Mouse (Mus musculus): ENCODE results near the gene Foxq1.
A peak's percentile ranks its signal among the peaks of the same experiment; 100 is the strongest.

Gene Foxq1

GRCm38 (mm10) chr13:31555834-31556233 lies at the start of gene Foxq1:
TSS of gene Foxq1 (plus strand) at chr13:31556134.
- no peak for DNase-seq

- DNase-seq: no peak
These were observed 49.3 kb upstream of the Foxq1 start for GRCm38 (mm10) chr13:31506494-31507167.

DNA sequence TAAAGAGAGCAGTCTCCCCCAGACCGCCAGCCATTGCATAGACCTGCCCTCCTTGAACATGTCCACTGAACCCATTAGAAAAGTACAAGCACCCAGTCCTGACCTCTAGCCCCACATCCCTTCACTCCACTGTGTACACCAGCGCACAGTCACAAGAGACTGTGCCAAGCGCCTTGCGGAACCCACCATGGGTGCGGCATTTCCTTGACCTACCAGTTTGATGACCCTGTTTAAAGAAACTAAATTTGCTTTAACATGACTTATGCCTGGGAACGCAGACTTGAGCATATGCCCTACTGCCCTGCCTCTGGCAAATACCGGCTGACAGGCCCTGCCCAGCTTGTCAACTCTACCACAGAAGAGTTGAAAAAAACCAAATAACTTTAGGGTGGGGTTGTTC lies 40.7 kb upstream of the Foxq1 start:
- no peak for DNase-seq

- DNase-seq: peak; percentile 66
These were observed 37.5 kb upstream of the Foxq1 start for GRCm38 (mm10) chr13:31518411-31518886.

GRCm38 (mm10) chr13:31518971-31519370 lies 37.0 kb upstream of the Foxq1 start:
- DNase-seq: no peak

GRCm38 (mm10) chr13:31524976-31525375 lies 31.0 kb upstream of the Foxq1 start:
- DNase-seq: no peak

GRCm38 (mm10) chr13:31531186-31531585 lies 24.7 kb upstream of the Foxq1 start:
- DNase-seq: no peak

GRCm38 (mm10) chr13:31531651-31532061 lies 24.3 kb upstream of the Foxq1 start:
- DNase-seq: no peak

DNA sequence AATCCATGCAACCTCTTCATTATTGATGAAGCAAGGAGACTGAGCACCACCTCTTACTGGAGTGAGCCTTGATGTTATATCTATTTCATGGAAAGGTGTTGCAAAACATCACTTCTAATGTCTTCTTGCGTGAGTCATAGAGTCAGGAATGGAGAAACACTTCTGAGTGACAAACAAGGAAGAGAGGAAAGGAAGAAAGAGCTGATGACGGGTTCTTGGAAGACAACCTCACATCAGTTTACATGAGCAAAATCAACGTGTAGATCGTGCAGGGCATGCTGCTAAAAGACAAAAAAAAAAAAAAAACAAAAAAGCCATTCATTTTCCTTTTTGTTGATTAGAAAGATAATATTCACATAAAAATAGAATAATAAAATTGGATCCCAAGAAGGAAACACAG lies 21.2 kb upstream of the Foxq1 start:
- no peak for DNase-seq

DNA sequence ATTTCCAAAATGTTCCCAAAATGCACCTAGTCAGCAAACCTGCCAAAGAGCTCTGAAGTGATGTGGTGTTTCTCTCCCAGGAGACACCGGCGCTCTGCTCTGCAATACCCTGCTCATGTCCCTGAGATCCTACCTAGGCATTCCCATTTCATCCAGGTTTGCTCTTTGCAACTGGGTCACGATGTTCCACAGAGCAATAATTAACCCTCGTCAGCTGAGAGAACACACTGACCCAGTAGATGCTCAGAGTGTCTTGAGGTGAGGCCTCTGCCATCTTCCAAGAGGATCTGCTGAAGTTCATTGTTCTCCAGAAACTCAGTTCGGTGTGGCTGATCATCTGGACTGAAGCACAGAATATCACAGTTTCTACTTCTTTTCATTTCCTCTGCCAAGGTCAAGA lies 12.9 kb upstream of the Foxq1 start:
- no peak for DNase-seq

DNA sequence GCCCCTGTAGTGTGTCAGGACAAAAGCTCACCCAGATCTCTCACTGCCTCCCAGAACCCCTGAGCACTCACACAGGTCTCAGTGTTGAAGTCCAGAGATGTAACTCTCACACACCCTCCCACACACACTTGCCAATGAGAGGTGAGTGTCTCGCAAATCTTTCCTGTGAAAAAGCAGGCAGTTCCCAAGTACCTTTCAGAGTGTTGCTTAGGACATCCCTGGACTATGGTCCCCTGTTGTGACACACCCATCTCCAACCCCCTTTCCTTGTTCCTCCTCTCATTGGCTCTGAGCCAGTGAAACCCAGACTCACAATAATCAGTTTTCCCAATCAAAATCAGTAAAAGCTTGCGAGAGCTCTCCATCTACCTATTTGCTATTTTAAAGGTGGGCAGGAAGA lies 9.2 kb upstream of the Foxq1 start:
- no peak for DNase-seq

DNA sequence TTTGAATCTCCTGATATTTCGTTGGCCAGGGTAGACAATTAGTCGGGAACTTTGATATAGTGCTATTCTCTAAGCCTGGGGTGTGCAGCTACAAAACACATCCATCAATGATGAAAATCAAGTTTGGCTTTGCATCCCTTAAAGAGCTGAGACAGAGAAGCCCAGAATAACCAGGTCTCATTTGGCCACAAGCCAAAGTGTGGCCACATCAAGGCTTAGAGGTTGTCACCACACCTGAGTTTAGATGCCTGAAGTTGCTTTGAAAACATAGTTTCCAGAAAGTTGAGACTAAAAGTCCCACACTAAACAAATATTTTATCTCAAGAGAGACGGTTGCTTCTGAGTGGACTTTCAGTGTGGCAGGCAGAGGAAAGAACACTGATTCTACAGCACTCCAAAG lies 8.7 kb upstream of the Foxq1 start:
- peak; percentile 14 for DNase-seq

GRCm38 (mm10) chr13:31547610-31548009 lies 8.3 kb upstream of the Foxq1 start:
- peak; percentile 22 for DNase-seq

DNA sequence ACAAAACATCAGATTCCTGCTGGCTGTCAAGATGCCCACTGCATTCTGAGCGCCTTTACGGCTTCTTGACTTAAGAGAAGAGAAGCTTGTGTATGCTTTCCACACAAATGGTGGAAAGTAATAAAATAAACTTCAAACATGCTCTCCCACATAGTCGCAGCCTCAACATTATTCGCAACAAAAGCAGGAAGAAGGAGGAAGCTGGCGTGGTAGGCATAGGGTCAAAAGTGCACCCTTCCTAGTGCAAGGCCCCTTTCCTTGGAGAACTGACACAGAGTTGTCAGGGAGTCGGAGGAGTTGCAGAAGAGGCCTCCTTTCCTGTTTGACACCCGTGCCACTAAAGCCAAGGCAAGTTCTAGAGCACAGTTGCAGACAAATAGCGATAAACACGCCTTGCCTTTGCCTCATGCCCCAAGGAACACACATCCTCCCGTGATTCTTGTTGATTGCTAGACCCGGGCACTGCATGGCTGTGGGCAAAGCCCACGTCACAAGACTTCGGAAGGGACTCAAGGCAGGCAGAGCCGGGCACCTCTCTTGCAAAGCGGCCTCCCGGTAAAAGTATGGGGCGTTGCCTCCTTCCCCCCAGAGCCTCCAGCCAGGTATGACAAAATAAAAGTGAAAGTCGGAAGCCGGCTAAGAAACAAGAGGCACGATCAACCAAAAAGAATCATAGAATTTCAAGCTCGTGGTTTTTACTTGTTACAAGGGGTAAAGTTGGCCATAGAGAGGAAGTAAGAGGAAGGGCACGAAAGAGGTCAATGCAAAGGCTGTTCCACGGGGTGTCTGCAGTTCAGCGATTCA lies 1.2 kb downstream of the Foxq1 start:
- DNase-seq: no peak

DNA sequence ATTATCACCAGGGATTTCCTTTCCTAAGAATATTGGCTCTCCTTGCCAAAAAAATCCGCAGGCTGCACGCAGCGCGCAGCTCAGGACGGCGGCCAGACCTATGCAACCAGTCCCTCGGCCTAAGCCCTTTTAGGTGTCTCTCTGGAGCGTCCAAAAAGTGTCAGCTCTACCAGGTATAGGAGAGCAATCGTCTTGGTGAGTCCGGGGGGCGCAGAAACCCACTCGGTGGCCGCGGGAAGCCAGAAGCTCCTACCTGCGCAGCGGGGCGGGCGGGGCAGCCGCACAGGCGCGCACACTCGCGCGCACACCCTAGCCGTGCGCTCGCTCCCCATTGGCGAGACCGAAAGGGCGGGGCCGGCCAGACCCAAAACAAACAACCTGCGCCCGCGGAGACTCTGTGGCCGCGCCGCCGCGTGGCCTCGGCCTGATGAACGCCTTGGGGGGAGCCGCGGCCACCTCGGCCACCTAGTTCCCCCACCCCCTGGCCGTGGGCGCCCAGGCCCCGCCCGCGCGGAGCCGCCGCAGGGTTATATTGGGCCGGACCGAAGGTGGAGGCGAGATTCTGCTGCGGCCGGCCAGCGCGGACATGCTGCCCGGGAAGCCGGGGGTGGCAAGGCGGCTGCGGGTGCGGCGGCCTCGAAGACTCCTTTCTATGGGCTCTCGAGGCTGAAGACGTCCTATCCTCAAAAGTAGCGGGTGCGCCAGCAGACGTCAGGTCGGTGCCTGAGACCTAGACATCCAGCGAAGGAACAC lies 2.0 kb downstream of the Foxq1 start:
- DNase-seq: peak; percentile 73

GRCm38 (mm10) chr13:31558521-31559418 lies 2.8 kb downstream of the Foxq1 start, which contains the start of gene A530084C06Rik:
TSS of gene A530084C06Rik (minus strand) at chr13:31559333.
- DNase-seq: peak; percentile 48

- DNase-seq: peak; percentile 81
These were observed 3.6 kb downstream of the Foxq1 start for GRCm38 (mm10) chr13:31559419-31560144.

DNA sequence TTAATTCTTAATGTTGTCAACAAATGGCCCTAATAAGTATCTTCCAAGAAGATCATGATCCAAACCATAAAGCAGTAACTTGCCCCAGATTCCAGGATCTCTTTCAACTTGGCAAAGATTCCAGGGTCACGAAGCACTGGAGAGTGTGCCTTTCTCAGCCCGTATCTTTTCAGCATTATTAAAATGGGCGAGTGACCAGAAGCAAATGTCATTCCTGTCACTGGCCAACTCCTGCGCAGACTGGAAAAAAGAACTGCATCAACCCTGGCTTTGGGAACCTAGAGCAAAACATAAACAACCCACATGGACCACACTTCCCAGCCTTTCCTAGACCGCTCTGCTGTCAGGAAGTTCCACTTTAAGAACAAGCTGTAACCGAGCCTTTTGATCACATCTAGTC lies 8.5 kb downstream of the Foxq1 start:
- DNase-seq: peak; percentile 24

DNA sequence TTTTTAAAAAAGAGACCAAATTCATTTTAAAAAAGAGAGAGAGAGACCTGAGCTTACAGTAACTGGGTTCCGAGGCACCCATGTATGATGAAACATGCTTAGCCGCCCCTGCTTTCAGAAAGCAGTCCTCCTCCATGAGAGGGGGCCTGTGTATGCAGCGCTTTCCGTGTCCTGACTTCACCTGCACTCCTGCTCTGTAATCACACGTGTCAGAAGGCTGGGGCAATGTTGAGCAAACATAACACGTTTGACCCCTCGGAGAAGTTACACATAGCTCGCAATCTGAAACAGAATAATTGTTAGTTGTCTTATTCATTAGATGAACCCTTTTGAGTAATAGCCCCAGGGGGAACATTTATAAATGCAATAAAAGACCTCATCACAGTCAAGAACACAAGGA lies 11.2 kb downstream of the Foxq1 start:
- DNase-seq: no peak

DNA sequence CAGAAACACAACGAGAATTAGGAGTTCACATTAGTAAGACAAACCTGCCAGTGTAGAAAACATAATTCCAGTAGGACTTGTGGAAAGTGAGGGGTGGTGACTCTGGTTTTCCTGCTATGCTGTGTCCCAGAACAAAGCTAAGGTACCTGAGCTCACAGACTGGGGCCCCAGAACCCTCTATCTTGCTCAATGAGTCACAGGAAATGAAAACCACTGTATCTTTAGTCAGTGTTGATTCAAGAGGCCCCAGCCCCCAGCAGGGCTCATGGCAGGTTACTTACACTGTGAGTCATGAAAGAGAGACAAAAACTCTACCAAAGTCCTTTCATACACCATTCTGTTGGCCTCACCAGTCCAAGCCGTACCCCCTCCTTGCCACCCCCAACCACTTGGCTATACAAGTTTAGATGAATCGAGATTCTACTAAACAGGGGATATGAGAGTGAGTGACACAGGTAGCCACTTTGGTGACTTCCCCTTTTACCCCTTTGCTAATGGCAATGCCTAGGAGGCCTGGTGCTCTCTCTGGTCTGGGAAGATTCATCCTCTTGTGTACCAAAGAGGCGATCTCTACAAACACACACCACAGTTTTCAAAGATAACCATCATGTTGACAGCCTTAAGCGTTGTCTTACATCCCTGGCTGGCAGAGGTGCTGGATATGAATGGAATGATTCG lies 11.8 kb downstream of the Foxq1 start:
- DNase-seq: no peak
